Mouse (Mus musculus) liver, postnatal 0 days (tissue): ENCODE data around the gene Col25a1.

Experiments used
- CTCF ChIP-seq: sonication (generic); IDR thresholded peaks from 2 replicates; pipeline ENCODE4 v1.5.1; 2016; ENCODE audit warnings: antibody characterized with exemption, low read depth
- EP300 ChIP-seq: IDR thresholded peaks from 2 replicates; pipeline ENCODE4 v1.6.1; 2016; ENCODE audit warnings: antibody characterized with exemption, low read depth, mild to moderate bottlenecking

- TF ChIP-seq EP300 (no peak), CTCF (no peak)
Observed at GRCm38 (mm10) chr3:130303597-130303996, 172.3 kb downstream of the Col25a1 start.
